Mouse (Mus musculus) right cerebral cortex, postnatal 4 days (tissue): ENCODE data around the gene Cnpy2.
"Not testable (repeated sequence)": the region's sequence is repeated elsewhere in the genome, so short reads cannot be mapped to it uniquely, and the experiment has no call there.

ENCODE experiments used
- DNase-seq: peaks from one replicate; pipeline ENCODE4 v3.0.0-alpha.2; 2022

The Cnpy2 gene

DNA sequence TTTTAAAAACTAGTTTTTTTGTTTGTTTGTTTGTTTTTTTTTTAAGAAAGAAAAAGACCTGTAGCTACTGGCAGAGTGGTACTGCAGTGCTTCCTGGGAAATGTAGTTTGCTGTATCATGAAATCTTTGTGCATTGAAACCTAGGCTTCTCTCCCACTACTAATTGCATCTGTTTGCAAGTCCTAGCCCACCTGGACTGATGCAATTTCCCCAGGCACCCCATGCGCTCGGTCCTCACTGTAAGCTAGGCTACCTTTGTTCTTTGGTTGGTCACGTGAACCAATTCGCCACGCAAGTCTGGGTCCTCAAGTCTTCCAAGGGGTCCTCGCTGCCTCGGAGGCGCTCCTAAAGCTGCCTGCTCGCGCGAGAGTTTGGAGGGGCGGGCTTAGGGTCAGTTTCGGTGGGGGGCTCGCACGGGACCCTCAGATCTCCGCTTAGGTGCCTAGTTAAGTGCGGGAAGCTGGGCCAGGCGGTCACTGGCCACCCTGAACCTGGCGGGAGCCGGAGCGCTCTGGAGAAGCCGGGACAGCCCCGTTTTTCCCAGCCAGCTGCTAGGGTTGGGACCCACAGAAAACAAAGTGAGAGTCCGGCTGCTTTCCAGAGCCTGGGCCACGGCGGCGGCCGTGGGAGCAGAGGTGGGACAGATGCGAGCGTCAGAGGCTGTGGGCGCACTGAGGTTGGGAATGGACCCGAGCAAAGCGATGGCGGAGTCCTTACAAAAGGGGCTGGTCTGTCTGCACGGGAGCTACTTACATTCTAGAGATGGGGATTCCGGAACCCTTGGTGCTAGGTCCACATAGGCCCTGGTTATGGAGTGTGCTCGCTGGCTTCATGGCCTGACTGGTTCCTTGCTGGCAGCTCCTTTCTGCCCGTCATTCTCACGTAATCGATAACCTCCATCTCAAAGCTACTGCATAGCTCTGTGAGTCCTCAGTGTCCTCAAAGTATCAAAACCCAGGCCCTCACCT is at the start of gene Cnpy2:
Gene Cnpy2, plus strand, starts transcription at position 319 of the 968 bp plus-strand sequence.
- peak; percentile 83 for DNase-seq

DNA sequence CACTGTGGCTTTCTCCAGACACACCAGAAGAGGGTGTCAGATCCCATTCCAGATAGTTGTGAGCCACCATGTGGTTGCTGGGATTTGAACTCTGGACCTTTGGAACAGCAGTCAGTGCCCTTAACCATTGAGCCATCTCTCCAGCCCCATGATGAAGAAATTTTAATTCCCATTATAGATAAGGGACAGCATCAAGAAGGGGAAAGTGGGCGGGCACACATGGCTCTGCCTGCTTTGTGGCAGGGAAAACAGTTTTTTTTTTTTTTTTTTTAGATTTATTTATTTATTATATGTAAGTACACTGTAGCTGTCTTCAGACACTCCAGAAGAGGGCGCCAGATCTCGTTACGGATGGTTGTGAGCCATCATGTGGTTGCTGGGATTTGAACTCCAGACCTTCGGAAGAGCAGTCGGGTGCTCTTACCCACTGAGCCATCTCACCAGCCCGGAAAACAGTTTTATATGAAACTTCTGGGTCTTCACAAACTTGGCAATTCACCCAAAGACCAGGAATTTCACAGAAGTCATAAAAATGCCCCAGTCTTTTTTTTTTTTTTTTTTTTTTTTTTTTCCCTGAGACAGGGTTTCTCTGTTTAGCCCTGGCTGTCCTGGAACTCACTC is 49.3 kb upstream of the Cnpy2 start:
- not testable (repeated sequence) for DNase-seq

DNA sequence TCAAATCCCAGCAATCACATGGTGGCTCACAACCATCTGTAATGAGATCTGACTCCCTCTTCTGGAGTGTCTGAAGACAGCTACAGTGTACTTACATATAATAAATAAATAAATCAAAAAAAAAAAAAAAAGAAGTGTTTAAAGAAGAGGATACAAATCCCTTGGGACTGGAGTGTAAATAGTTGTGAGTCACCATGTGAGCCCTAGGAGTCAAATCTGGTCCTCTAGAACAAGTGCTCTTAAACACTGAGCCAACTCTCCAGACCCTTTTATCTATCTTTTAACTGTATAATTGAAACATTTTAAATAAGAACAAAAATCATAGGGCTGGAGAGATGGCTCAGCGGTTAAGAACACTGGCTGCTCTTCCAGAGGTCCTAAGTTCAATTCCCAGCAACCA is 46.9 kb upstream of the Cnpy2 start:
- DNase-seq = not testable (repeated sequence)

DNA sequence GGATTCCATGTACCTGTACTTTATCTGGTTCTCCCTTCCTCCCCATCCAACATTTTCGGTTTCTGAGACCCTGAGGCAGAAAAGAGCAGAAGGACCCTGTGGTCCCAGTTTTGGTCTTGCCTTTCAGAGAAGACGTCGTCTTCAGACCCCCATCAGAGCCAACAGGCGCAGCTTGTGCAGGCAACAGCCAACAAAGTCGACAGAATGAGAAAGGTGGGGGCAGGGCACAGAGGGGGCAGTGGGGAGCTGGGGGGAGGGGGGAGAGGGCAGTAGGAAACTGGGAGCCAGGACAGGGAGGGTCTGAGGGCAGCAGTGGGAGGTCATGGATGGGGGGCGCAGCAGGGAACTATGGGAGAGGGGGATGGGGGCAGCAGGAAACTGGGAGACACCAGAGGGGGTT is 44.1 kb upstream of the Cnpy2 start:
- no peak for DNase-seq

DNA sequence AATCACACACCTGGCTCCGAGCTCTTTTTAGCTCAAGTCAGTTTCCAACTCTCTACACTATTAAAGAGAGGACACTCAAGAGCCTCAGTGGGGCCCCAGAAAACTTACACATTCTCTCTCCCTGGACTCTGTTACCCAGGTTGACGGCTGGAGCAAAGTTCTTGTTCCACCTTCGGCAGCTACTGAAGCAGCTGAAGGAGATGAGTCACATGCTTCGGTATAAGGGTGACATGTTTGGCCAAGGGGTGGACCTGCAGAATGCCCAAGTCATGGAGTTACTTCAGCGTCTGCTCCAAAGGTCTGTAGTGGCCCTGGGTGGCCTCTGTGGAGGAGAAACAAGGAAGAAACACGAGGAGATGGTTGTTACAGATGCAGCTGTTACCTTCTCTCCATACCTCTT is 41.3 kb upstream of the Cnpy2 start:
- no peak for DNase-seq

DNA sequence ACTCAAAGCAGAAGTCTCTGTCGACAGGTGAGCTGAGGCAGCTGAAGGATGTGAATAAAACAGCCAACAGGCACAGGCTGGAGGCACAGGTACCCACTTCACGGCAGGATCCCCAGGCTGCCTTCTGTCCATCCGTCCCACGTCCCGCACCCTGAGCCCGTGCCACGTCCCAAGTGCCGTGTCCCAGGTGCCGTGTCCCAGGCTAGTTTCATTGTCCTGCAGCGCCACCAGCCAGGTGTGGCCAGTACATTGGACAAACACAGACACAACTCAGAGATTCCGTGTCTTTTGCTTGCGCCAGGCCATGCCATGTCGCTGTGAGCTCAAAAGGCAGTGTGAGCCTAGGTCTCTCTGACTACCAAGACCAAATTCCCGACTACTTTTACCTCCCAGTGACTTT is 40.6 kb upstream of the Cnpy2 start:
- DNase-seq = no peak

DNA sequence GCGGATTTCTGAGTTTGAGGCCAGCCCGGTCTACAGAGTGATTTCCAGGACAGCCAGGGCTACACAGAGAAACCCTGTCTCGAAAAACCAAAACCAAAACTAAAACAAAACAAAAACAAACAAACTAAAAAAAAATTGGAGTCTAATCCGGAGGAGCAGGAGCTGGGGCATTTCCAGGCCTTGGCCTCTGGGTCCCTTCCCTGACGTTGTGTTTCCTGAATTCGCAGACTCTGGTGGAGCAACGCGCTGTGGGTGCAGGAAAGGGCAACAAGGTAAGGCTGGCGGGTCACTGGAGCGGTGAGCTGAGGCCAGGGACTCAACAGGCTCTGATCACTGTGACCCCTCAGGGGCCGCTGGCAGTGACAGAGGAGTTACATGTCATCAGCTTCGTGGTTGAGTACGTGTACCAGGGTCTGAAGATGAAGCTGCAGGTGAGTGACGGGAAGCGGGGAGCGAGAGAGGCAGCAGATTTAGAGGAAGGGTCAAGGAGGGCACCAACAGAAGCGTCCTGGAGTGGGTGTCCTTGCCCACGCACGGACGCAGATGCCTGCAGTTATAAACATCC is 39.3 kb upstream of the Cnpy2 start:
- DNase-seq = no peak

DNA sequence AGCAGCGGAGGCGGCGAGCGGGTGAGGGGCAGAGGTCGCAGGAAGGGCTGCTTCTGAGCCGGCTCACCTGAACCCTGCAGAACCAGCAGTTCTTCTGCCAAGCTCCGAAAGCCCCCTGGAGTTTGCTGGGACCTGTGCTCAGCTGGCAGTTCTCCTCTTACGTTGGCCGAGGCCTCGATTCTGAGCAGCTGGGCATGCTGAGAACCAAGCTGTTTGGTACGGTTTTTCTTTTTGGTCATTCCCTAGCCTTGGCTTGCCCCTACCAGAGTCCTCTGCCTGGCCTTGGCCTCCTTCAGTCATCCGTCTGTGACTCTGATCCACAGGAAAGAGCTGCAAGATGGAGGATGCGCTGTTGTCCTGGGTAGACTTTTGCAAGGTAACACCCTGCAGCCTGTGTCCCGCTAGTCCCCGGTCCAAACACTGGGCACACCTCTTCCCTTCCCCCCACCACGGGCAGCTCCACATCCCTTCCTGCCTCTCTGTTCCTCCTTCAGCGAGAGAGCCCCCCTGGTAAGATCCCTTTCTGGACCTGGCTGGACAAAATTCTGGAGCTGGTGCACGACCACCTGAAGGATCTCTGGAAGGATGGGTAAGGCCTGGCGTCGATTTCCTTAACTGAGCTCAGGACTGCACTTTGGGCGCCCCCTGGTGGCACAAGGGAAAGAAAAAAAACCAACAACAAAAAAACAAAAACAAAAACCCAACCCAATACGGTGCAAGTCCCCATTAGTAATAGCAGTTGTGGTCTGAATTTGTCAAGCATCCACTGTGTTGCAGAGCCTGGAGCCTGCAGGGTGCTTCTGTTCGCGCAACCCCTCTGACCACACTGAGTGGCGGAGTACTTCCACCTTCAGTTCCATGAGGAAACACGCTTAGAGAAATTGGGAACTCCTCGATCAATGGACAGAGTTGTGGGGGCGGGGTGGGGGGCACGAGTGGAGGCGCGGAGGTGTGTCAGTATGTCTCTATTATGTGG is 38.4 kb upstream of the Cnpy2 start:
- peak; percentile 81 for DNase-seq

DNA sequence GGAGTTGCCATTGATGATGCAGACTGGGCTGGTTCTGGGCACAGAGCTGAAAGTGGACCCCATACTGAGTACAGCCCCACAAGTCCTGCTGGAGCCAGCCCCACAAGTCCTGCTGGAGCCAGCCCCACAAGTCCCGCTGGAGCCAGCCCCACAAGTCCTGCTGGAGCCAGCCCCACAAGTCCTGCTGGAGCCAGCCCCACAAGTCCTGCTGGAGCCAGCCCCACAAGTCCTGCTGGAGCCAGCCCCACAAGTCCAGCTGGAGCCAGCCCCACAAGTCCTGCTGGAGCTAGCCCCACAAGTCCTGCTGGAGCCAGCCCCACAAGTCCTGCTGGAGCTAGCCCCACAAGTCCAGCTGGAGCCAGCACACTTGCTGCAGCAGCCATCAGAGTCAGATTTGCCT is 31.7 kb upstream of the Cnpy2 start:
- not testable (repeated sequence) for DNase-seq

DNA sequence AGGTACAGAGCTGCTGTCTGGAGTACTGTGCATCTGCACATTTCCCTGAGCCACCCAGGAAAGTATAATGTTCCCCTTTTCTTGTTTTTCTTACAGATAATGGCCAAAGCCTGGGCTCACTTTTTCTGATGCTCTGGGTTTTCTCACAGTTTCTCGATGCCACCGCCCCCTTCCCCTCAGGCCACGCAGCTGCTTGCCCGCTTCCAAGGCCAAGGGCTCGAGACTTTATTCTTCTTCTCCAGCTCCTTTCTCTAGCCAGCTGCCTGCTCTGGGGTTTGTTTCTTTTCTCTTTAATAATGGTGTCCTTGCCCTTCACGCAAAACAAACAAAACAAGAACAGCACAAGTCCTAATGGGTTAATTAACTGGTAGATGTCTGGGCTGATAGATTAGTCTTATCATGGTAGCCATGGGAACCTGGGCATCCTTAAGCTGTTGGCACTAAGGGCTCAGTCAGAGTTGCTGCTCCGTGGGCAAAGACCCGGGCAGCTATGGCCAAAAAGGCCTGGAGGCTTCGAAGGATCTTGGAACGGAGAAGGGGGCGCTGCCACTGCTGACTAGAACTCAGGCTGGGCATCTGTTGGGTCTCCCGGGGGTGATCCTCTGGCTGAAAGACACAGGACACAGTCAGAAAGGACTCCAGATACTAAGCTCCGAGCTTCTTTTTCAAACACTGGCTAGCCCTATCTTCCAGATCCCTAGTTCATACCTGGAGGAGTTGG is 25.7 kb upstream of the Cnpy2 start:
- DNase-seq = no peak

DNA sequence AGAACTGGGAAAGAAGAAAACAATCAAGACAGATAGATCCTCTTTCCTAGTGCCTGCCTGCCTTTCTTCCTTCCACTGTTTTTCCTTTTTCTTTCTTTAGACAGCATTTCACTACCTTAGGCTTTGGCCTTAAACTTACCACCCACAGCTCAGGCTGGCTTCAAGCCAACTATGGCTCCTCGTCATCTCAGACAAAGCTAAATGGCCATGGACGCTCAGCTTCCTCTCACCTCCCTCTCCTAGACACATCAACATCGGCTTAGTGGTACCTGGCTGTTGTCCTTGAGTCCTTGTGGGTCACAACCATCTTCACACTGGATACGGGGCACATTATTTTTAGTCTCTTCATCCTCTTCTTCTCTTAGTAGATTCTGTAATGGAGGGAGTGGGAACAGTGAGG is 25.0 kb upstream of the Cnpy2 start:
- DNase-seq = no peak

DNA sequence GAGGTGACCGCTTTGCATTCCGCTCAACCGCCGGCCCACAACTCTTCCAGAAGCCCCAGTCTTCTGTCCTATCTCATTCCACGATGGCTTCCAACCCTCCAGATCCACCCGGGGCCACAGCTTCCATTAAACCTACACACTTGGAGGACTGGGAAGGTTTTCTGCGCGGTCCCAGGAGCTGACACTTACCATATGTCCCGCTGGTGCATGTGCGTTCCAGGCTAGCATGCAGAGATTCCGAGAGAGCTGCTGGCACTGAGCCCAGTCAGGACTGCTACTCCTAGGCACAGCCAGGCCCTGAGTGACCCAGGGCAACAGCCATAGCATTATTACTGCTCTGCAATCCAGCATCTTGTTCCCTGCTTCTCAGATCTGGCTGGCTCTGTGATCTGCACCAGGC is 24.6 kb upstream of the Cnpy2 start:
- DNase-seq = no peak

DNA sequence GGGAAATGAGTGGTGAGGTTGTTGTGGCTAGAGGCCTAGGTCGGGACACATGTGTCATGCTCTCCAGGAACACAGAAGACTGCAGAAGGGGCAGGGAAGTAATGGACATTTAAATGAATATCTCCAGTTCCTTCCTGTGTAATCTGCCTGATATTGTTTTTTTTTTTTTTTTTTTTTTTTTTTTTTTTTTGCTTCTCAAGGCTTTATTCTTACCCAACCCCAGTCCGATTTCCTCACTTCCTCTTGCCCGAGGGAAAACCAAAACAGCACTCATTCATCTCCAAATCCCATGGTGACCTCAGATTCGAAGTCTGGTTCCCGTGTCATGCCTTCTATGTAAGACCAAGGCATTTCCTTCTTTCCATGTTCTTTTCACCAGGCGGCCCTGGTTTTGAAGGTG is 24.0 kb upstream of the Cnpy2 start:
- DNase-seq = no peak

DNA sequence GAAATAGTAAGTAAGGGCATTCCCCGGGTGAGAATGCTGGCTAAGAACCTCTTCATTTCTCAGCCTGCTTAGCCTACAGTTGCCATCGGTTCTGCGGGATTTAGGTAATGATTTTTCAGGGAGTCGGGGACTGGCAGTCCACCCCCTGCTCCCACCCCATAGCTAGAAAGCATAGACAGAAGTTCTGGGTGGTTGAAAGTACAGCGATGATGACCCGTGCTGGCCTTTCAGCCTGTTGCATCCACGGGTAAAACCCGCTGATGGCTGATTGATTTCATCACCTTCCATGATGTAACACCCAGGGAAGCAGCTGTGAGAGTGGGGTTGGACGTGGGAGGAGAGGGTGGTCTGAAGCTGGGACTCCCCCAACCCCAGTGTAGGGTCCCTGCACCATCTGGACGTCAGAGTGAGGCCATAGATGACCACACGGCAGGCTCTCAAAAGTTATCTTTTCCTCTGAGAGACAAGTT is 23.5 kb upstream of the Cnpy2 start, which contains the start of gene Il23a:
Gene Il23a, minus strand, starts transcription at position 51 of the 470 bp plus-strand sequence.
- DNase-seq = no peak

DNA sequence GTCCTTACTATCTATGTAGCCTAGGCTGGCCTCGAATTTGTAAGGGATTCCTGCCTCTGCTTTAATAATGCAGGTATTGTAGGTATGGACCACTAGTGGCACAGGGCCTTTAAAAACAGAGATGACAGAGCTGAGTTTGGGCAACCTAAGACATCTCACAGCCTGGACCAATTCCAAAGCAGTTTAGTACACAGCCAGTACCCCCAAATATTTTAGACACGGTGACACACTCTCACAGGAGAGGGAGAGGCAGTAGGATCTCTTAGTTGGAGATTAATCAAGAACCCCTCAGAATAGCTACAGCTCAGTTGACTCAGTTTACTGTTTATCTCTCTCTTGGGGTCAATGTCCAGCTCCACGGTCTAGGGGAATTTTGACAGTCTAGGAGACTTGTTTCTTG is 19.9 kb upstream of the Cnpy2 start:
- DNase-seq = no peak

DNA sequence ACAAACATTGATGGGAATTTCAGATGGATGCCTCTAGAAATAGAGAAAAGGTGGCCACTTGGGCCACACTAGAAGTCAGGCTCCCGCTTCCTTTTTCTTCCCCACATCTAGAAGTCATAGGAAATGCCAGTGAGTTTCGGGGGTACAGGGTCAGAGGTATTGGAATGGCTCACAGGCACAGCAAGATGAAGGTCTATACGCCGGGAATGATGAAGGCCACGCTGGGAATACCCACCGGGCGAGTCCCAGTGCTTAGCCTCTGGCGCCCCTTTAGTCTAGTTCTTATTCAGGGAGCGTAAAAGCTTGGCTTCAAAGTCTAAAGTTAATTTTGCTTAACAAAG is 19.5 kb upstream of the Cnpy2 start:
- no peak for DNase-seq

DNA sequence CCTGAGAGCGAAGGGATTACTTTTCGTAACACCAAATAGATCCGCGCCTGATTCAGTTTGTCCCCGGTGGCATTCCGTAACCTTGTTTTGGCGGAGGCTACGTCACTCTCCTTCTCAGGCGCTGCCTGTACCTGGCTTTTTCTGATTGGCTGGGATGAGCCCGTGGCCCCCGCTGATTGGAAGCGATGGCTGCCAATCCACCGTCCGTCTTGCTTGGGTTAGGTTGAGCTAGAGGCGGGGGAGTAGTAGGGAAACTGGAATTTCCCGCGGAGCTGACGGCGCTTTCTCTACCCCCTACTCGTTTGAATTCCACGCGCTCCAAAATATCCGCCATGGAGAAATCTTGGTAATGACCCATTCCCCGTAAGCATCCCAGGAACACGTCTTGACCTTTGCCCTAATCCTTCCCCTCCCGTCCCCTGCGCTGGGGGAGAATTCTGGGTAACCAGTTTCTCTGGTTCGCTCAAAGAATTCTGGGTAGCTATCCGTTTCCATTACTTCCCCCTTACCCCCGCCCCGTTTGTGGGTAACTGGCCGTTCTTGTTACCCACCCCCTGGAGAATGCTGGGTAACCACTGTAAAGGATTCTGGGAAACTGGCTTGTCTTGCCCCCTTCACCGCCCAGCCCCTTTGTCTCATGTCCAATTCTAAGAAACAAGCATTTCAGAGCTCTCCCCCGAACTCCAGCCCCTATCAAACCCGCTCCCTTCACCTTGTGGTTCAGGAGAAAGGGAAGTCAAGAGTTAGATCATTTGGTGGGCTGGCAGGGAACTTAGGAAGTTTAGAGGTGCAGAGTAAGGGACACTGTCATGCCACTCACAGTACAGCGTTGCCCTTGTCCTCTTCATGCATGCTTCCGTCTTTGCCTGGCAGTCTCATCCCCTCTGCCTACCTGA is 18.9 kb upstream of the Cnpy2 start, which contains the start of gene Pan2:
Gene Pan2, plus strand, starts transcription at position 210 of the 896 bp plus-strand sequence.
- peak; percentile 98 for DNase-seq

DNA sequence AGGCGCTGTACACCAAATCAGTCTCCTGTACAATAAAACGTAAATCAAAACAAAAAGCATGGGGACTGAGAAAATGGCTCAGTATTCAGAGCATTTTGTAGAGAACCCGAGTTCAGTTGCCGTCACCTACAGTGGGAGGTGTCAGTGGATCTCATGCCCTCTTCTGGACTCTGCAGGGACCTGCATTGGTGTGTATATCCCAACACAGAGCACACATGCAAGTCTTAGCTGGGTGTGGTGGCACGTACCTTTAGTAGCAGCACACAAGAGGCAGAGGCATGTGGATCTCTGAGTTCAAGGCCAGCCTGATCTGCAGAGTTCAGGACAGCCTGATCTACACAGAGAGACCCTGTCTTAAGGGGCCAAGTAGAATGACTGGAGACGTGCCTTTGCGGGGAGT is 12.6 kb upstream of the Cnpy2 start:
- no peak for DNase-seq

DNA sequence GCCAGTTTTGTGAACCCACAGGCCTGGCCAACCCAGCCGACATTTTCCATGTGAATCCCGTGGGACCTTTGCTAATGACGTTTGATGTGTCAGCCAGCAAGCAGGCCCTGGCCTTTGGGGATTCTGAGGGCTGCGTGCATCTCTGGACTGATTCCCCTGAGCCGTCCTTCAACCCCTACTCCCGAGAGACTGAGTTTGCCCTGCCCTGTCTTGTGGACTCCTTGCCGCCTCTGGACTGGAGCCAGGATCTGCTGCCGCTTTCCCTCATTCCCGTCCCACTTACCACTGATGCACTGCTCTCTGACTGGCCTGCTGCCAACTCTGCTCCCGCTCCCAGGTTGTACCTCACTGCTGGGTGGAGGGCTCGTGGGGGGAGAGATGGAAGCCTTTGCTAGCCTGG is 12.1 kb upstream of the Cnpy2 start:
- peak; percentile 50 for DNase-seq

DNA sequence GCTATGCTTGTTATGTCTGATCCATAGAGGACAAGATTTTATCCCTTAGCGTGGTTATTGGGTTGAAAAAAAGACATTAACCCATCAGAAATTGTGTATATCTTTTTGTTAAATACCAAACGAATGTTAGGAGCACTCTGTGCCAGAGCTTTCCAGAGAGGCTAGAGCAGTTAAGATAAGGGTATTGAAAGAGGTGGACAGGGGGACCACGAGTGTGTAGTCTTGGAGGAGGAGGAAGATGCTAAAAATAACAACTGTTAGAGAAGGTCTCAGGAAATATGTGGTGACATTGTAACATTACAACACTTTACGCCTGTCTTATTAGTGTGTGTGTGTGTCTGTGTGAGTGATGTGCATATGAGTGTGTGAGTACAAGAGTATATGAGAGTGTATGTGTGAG is 11.4 kb upstream of the Cnpy2 start:
- DNase-seq = no peak

DNA sequence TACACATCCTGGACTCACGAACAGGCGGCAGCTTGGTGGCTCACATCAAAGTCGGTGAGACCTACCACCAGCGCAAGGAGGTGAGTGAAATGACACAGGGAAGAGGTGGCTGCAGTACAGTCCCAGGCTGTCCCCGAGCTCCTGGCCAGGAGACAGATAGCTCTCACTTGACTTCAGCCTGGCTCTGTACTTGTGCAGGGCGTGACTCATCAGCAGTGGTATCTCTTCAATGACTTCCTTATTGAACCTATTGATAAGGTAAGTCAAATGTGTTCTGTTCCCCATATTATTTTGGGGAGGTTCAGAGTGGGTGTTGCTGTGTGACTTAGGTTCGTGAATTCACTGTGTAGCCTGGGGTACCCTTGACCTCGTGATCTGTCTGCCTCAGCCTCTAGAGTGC is 6.7 kb upstream of the Cnpy2 start:
- no peak for DNase-seq
